Mouse (Mus musculus) ES-Bruce4 (cell line): ENCODE data around the gene Notch2.

Experiments used
- CTCF ChIP-seq: IDR thresholded peaks from one replicate; pipeline ENCODE4 v1.8.1; 2011; ENCODE audit warnings: low read depth, low read length
- EP300 ChIP-seq: IDR thresholded peaks from 2 replicates; pipeline ENCODE4 v1.6.1; 2011; ENCODE audit warnings: low read depth, low read length; ENCODE audit not compliant: insufficient read depth
- POLR2A ChIP-seq: IDR thresholded peaks from one replicate; pipeline ENCODE4 v1.8.1; 2011; ENCODE audit warnings: low read length; ENCODE audit not compliant: insufficient read depth

DNA sequence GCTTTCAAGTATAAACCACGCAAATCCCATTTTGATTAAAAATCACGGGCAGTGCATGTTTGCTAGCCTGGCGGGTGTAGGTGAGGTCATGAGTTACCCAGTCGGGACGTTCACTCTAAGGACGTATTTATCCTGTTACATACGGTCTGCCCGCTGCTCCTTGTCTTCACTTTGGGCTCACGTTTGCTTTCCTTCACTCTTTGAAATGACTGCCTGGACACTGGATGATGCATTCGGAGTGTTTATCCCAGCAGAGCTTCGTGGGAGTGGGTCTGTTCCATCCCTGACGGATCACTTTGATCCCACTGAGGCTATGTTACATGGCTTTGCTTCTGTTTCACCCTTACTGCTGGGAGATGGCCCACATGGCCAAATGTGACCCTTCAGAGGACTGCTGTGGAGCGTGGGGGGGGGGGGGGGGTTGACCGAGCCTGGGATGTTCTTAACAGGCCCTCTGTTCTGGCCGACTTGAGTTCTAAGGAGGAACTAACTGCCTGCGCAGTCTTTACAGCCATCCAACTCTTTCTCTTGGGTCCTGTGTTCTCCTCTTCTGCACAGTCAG, 38.2 kb downstream of the Notch2 start:
- TF ChIP-seq CTCF (no peak), EP300 (no peak), POLR2A (no peak)
